Mouse (Mus musculus) embryonic facial prominence, embryonic 14.5 days (tissue): ENCODE measurements around the gene Gm42421. TPM values are rescaled to one million over a fixed set of nuclear protein-coding genes. Genes with fewer than 3 reads are reported as not detected.

Experiments used
- ATAC-seq: fragments of 200-750 bp; cut with Nextera tagmentation; 2 replicates; pipeline ENCODE4 v1.8.0; 2017; ENCODE audit warnings: low read depth, moderate number of reproducible peaks, moderate TSS enrichment
- DNase-seq: peaks from one replicate; pipeline ENCODE4 v3.0.0-alpha.2; 2015; ENCODE audit warnings: low spot score
- H3K27ac ChIP-seq: fragments of 300-500 bp; sonication (generic); replicated peaks from 2 replicates; pipeline ENCODE4 v1.5.1; 2014; ENCODE audit warnings: low read depth, mild to moderate bottlenecking, low read length, moderate library complexity
- H3K27me3 ChIP-seq: fragments of 300-500 bp; sonication (generic); replicated peaks from 2 replicates; pipeline ENCODE4 v1.6.1; 2014; ENCODE audit warnings: low read length; ENCODE audit not compliant: control insufficient read depth, insufficient read depth
- H3K36me3 ChIP-seq: fragments of 300-500 bp; sonication (generic); 2 replicates; pipeline ENCODE4 v1.6.1; 2014; ENCODE audit warnings: low read length, mixed read lengths; ENCODE audit not compliant: control insufficient read depth, insufficient read depth
- H3K4me1 ChIP-seq: fragments of 300-500 bp; sonication (generic); 2 replicates; pipeline ENCODE4 v1.6.1; 2014; ENCODE audit warnings: antibody characterized with exemption, low read length; ENCODE audit not compliant: control insufficient read depth, insufficient read depth
- H3K4me2 ChIP-seq: fragments of 300-500 bp; sonication (generic); 2 replicates; pipeline ENCODE4 v1.6.1; 2014; ENCODE audit warnings: low read depth, mild to moderate bottlenecking, low read length, moderate library complexity, mixed read lengths
- H3K4me3 ChIP-seq: fragments of 300-500 bp; sonication (generic); 2 replicates; pipeline ENCODE4 v1.5.1; 2014; ENCODE audit warnings: low read depth, mild to moderate bottlenecking, low read length
- H3K9ac ChIP-seq: fragments of 300-500 bp; sonication (generic); 2 replicates; pipeline ENCODE4 v1.6.1; 2014; ENCODE audit warnings: low read depth, mild to moderate bottlenecking, low read length, moderate library complexity, mixed read lengths
- H3K9me3 ChIP-seq: fragments of 300-500 bp; sonication (generic); 2 replicates; pipeline ENCODE4 v1.6.1; 2016; ENCODE audit warnings: low read length; ENCODE audit not compliant: control insufficient read depth
- WGBS: fragments of 180-500 bp; shearing (Covaris S2); extraction: QIAGEN DNeasy Blood & Tissue Kit; methylation state at CpG from one replicate; pipeline ENCODE4 v1.1.7; 2014; 5-methylcytosine and 5-hydroxymethylcytosine counted together
- polyA plus RNA-seq: library from polyadenylated mRNA; unstranded; fragments of >200 nt; fragmentation: Nextera tagmentation; extraction: Ambion mirVana; gene quantifications from 2 replicates; pipeline ENCODE4 v1.2.1, GENCODE M21; 2014

The Gm42421 gene
- polyA plus RNA-seq, 1 experiment from 2014 or later = 0.49 TPM

DNA sequence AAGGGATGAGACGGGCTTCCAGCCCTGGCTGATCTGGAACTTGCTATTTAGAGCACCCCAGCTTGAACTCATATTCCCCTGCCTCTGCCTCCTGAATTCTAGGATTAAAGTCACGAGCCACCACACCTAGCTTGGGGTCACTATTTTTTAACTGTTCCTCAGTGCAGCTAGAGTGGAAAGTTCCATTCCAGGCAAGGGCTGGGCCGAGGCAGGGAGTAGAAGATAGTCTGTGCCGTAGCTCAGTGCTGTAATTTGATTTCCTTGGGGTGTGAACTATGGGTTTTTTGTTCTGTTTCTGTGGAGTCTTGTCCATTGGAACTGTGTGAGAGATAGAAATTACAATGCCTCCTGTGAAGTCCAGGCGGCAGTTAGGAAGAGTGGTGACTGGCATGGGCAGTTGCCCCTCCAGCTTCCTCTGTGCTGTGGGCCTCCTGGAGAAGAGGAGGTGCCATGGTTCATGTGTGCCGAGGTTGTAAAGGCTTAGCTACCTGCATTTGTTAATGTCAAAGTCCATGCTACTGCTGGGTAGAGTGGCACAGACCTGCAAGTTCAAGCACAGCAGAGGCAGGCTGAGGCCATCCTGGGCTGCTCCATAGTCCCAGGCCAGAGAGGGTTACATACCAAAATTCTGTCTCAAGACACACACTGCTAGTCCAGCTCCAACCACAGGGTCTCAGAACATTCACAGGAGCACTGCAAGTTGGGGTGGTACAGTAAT is 4.0 kb downstream of the Gm42421 start:
- H3K27ac ChIP-seq = no peak overlapping the region
- no peak overlapping the region for H3K4me3 ChIP-seq
- 82% methylated on average over 6 of the region's 6 CpGs for WGBS
- H3K9me3 ChIP-seq = no peaks in the 10 kb centered on the region
- ATAC-seq (no peak), DNase-seq (no peak)
- H3K4me1 ChIP-seq = no peaks in the 10 kb centered on the region
- H3K9ac ChIP-seq = no peak overlapping the region
- H3K36me3 ChIP-seq = peaks cover 46% of the 10 kb centered on the region
- no peaks in the 10 kb centered on the region for H3K27me3 ChIP-seq
- no peak overlapping the region for H3K4me2 ChIP-seq

DNA sequence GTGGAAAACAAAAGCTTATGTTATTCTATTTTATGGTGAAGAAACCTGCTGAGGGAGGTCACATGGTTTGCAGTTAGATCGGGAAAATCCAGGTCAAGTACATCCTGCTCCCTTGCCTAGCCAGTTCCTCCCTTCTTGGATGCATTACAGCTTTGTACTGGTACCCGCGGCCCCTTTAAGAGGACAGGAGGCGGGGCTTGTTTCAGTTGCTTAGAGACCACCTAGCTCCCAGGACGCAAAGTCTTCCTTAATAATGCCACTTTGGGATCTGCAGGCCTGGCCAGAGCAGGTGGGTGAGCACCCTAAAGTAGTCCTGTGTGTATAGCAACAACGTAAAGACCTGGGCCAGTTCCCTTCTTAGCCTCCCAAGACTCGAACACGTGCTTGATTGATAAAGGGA is 4.9 kb downstream of the Gm42421 start, which contains the start of gene Rsph10b:
Rsph10b (plus strand) TSS at position 205 of the 400 bp plus-strand sequence.
- no peak for ATAC-seq

DNA sequence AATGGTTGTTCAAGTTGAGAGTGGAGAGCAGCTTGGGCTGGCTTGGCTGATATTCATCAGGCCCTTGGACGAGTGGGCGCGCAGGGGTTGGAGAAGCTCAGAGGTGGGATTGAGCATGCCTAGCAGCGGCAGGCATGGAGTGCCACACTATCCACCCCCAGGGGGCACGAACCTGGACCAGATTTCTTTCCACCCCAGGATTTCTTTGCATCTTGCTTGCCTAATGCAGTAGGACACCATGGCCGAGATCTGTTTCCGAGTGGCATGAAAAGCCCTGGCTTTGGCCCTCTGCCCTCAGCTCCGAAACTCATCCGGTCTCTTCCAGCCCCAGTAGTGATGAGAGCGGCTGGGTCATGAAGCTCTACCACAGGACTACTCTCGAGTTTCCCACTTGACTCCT is 5.4 kb downstream of the Gm42421 start:
- Histone ChIP-seq H3K9ac (no peak overlapping the region), H3K27me3 (no peaks in the 10 kb centered on the region), H3K36me3 (peaks cover 37% of the 10 kb centered on the region), H3K4me1 (no peaks in the 10 kb centered on the region), H3K27ac (no peak overlapping the region), H3K9me3 (no peaks in the 10 kb centered on the region), H3K4me2 (no peak overlapping the region), H3K4me3 (no peak overlapping the region)
- 87% methylated on average over 11 of the region's 11 CpGs for WGBS
- ATAC-seq = no peak
- no peak for DNase-seq

More for the DNA sequence above, 4.9 kb downstream of the Gm42421 start, which contains the start of gene Rsph10b:
- WGBS = 21% methylated on average over 8 of the region's 8 CpGs
- H3K27ac ChIP-seq = no peak within 1 kb of the TSS
- H3K9me3 ChIP-seq = no peaks in the 10 kb centered on the region
- peak; percentile 13 for DNase-seq
- no peaks in the 10 kb centered on the region for H3K27me3 ChIP-seq
- H3K4me1 ChIP-seq = no peaks in the 10 kb centered on the region
- H3K4me2 ChIP-seq = no peak within 1 kb of the TSS; the same call in 1 of the 2 replicates
- no peak within 1 kb of the TSS for H3K9ac ChIP-seq
- no peak within 1 kb of the TSS for H3K4me3 ChIP-seq
- H3K36me3 ChIP-seq = peaks cover 42% of the 10 kb centered on the region

DNA sequence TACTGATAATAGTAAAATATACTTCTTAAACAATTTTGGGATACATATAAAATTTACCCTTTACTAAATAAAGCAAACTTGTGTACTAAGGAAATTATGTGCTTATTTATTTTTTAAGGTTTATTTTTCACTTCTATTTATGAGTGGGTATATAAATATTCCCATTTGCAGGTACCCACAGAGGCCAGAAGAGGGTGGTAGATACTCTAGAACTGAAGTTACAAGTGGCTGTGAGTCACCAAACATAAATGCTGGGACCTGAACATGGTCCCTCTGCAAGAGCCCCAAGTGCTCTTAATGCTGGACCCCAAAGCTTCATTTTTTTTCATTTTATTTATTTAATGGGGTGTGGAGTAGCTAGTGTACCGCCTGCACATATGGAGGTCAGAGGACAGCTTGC is 5.9 kb downstream of the Gm42421 start:
- Histone ChIP-seq H3K9me3 (no peaks in the 10 kb centered on the region), H3K27me3 (no peaks in the 10 kb centered on the region)
- DNase-seq = no peak

DNA sequence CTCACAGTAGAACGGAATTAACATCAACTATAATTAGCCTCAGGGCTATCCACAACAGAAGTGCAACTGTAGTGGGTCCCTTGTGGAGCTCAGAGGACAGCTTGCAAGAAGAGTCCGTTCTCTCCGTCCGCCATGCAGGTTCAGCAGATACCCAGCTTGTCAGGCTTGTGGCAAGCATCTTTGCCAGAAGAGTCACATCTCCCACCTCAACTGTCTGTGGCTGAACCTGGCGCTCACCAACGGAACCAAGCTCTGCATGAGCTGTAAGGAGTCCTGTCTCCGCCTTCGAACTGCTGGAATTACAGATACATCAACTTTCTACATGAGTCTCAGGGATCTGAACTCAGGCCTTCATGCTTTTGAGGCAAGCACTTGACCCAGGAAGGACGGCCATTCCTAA is 8.2 kb downstream of the Gm42421 start:
- Histone ChIP-seq H3K9me3 (no peaks in the 10 kb centered on the region), H3K27ac (no peak overlapping the region), H3K4me1 (no peaks in the 10 kb centered on the region), H3K9ac (no peak overlapping the region), H3K36me3 (peaks cover 11% of the 10 kb centered on the region; the same call in 1 of the 2 replicates), H3K4me2 (no peak overlapping the region), H3K27me3 (no peaks in the 10 kb centered on the region), H3K4me3 (no peak overlapping the region)
- ATAC-seq (no peak), DNase-seq (no peak)
- WGBS = 89% methylated on average over 9 of the region's 9 CpGs

More for the DNA sequence above, 5.9 kb downstream of the Gm42421 start:
- H3K36me3 ChIP-seq = peaks cover 32% of the 10 kb centered on the region
- H3K4me2 ChIP-seq = no peak overlapping the region
- 81% methylated on average over 1 of the region's 1 CpGs for WGBS
- H3K4me3 ChIP-seq = no peak overlapping the region
- no peak overlapping the region for H3K27ac ChIP-seq
- no peak overlapping the region for H3K9ac ChIP-seq
- H3K4me1 ChIP-seq = no peaks in the 10 kb centered on the region
- no peak for ATAC-seq

DNA sequence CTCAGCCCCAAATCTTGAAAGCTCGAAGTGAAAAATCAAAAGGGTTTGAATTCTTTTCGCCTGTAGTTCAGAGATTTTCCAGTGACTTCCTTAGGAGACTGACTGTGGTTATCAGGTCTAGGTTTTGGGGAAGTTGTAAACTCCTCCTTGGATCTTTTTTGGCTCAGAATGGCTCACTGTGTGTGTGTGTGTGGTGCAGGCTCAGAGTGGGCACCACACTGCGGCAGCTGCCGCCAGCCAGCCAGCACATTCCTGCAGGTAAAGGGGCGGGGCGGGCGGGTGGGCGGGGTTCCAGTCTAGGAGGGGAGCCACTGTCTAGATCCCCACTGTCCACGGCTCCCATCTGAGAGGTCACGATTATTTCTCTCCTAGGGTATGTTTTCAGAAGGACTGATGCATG is 13.6 kb downstream of the Gm42421 start:
- Histone ChIP-seq H3K27ac (no peak overlapping the region), H3K4me2 (no peak overlapping the region; the same call in 1 of the 2 replicates), H3K27me3 (no peaks in the 10 kb centered on the region), H3K9ac (no peak overlapping the region), H3K4me3 (no peak overlapping the region), H3K9me3 (0 out of 2 replicates have a peak, but pooled peaks cover 5% of the 10 kb centered on the region), H3K4me1 (no peaks in the 10 kb centered on the region), H3K36me3 (no peaks in the 10 kb centered on the region)
- DNase-seq (no peak), ATAC-seq (peak; percentile 60; the same call in 1 of the 2 replicates)
- 27% methylated on average over 10 of the region's 10 CpGs for whole genome bisulfite sequencing

DNA sequence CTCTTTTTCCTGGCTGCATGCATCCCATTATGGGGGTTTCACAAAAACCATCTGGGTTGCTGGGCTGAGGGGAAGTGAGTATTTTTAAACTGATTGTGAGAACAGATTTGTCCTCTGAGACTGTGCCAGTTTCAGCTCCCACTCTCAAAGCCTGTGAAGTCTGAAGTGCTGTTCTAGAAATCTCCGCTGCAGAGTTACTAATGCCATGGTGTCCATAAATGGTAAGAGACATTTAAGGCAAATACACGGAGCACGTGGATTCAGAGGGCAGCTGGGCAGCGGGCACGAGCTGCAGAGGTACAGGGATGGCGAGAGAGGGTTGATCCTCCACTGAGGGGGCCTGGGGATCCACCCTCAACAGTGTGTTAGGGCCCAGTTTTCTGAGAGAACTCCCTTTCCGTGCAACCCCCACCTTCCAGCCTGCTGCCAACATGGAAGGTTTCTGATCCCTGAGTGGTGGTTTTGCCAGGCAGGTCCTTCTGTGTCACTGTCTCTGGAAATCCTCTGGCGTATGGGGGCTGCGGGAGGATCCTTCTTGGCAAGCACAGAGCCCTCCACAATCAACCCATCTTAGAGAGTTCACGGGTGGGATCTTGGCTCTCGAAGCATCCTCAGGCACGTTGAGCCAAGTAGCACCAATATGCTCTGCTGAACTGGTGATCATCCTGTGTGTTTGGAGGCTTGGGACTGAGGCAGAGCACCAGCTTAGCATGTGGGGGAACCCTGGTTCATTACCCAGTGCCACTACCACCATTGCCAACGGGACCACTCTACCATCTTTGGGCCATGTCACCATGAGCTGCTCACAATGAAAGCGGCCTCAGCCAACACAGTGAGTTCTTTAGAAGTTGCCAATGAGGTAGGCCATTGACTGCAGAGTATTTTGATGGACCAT is 15.5 kb downstream of the Gm42421 start:
- ATAC-seq (no peak), DNase-seq (no peak)
- H3K4me1 ChIP-seq = no peaks in the 10 kb centered on the region
- 81% methylated on average over 14 of the region's 14 CpGs for WGBS
- H3K9me3 ChIP-seq = 0 out of 2 replicates have a peak, but pooled peaks cover 5% of the 10 kb centered on the region
- no peak overlapping the region for H3K9ac ChIP-seq
- no peaks in the 10 kb centered on the region for H3K27me3 ChIP-seq
- no peaks in the 10 kb centered on the region for H3K36me3 ChIP-seq
- no peak overlapping the region for H3K27ac ChIP-seq
- H3K4me2 ChIP-seq = no peak overlapping the region
- H3K4me3 ChIP-seq = no peak overlapping the region

DNA sequence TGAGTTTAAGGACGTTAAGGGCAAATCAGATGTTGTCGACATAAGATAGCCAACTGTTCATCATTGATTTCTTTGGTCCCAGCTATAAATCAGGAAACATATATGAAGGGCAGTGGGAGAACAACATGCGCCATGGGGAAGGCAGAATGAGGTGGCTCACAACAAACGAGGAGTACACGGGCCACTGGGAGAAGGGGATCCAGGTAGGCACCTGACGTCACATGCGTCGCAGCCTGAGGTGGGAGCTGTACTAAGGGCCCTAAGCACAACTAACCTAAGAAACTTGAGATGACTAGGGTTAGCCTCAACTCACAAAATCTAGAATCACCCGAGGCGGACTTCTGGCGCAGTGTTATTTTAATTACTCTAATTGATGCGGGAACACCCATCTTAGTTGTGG is 20.4 kb downstream of the Gm42421 start:
- H3K4me3 ChIP-seq = no peak overlapping the region
- no peak overlapping the region for H3K9ac ChIP-seq
- H3K27ac ChIP-seq = no peak overlapping the region
- ATAC-seq (no peak), DNase-seq (no peak)
- no peak overlapping the region for H3K4me2 ChIP-seq
- no peaks in the 10 kb centered on the region for H3K36me3 ChIP-seq
- no peaks in the 10 kb centered on the region for H3K27me3 ChIP-seq
- H3K9me3 ChIP-seq = 0 out of 2 replicates have a peak, but pooled peaks cover 5% of the 10 kb centered on the region
- 84% methylated on average over 12 of the region's 12 CpGs for WGBS
- H3K4me1 ChIP-seq = no peaks in the 10 kb centered on the region
